ENCODE assay signal across 10 mouse cellular contexts in the genomic region with DNA sequence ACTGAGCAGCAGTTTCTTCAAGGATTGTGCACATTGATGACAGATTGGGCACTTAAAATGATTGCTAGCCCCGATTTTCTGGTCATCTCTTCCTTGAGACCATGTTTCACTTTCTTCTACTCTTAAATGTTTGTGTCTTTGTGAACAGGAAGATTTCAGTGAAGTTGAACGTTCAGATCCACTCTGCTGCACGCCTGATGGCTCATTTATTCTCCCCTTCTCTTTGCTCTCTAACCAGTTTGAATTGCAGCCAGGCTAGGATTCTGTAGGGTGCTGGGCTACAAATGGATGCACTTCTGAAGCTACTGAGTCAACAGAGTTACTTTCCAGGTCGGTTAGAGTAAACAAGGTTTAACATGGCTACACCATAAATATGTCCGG. TPM values are rescaled to one million over a fixed set of nuclear protein-coding genes. Genes with fewer than 3 reads are reported as not detected.
A peak's percentile ranks its signal among the peaks of the same experiment; 100 is the strongest.
DNase-seq lines count a peak whose midpoint lies in the region; ATAC-seq and TF ChIP-seq lines count a peak whose summit lies in the region.
"Had no signal": no experiment of that assay in that cellular context is flagged by ENCODE, and none has a peak within 500 bp of the region (broad histone marks: within the 10 kb centered on the region; RNA-seq: fewer than 3 reads in every experiment).

No protein-coding gene starts in this region.

- TF ChIP-seq POLR2A in olfactory bulb, adult 2 months (IDR thresholded peaks at IDR 0.05; ENCODE audit: insufficient read depth, low read depth, low read length): no peak

- DNase-seq in left cerebral cortex, adult 2 months (ENCODE audit: extremely low spot score in 1 of 2, low spot score in 2 of 2): no peak
- DNase-seq in left cerebral cortex, postnatal 4 days: no peak
- no peak for DNase-seq in B cell, adult 2 months
- DNase-seq in adrenal gland, adult 2 months: no peak
- no peak for DNase-seq in thymus, postnatal 25 days

- no peak for ATAC-seq in forebrain, embryonic 12.5 days (ENCODE audit: low FRiP score)
- no peak for ATAC-seq in limb, embryonic 13.5 days (ENCODE audit: low FRiP score, low read depth)
- ATAC-seq: inflammation-experienced regulatory T-cells, adult 6 months had no signal

- no peaks in the 10 kb centered on the region for H3K9me3 ChIP-seq in forebrain, embryonic 12.5 days
- no peaks in the 10 kb centered on the region for H3K9me3 ChIP-seq in limb, embryonic 13.5 days
- H3K9me3 ChIP-seq: megakaryocyte, embryonic 14.5 days had no signal

- intact Hi-C loops in left cerebral cortex, adult 2 months (cut with DNase I): loop anchor here (2.0 kb wide), 1 partner anchor 26 kb away; the partner anchor contains the start of gene Rbm8a
- intact Hi-C loops in left cerebral cortex, postnatal 4 days (cut with DNase I): loop anchor here (5.0 kb wide), 1 partner anchor 35 kb away; the partner anchor contains the start of genes Gm42957 and Pex11b

- peak overlapping the region; percentile 97 for H3K9ac ChIP-seq in forebrain, embryonic 12.5 days
- H3K9ac ChIP-seq in limb, embryonic 13.5 days: peak overlapping the region; percentile 87

- H3K27ac ChIP-seq in left cerebral cortex, adult 2 months: peak overlapping the region; percentile 85; the same call in 1 of the 2 replicates
- H3K27ac ChIP-seq in forebrain, embryonic 12.5 days: peak overlapping the region; percentile 96
- H3K27ac ChIP-seq in limb, embryonic 13.5 days: peak overlapping the region; percentile 94
- H3K27ac ChIP-seq in olfactory bulb, adult 2 months (ENCODE audit: insufficient read depth, low read depth, low read length): peak overlapping the region; percentile 63

- peak overlapping the region; percentile 75 for H3K4me3 ChIP-seq in left cerebral cortex, adult 2 months
- peak overlapping the region; percentile 96 for H3K4me3 ChIP-seq in forebrain, embryonic 12.5 days (replicated peaks)
- H3K4me3 ChIP-seq in limb, embryonic 13.5 days: peak overlapping the region; percentile 76
- H3K4me3 ChIP-seq in olfactory bulb, adult 2 months (ENCODE audit: insufficient read depth, low read depth, low read length): peak overlapping the region; percentile 20; the same call in 1 of the 2 replicates
- H3K4me3 ChIP-seq: megakaryocyte, embryonic 14.5 days had no signal

- 44% methylated on average over 5 of the region's 5 CpGs for WGBS in forebrain, embryonic 12.5 days
- WGBS in limb, embryonic 13.5 days: 39% methylated on average over 5 of the region's 5 CpGs
- WGBS in olfactory bulb, adult 2 months: 20% methylated on average over 5 of the region's 5 CpGs

- no peaks in the 10 kb centered on the region; the same call in 1 of the 2 replicates for H3K36me3 ChIP-seq in forebrain, embryonic 12.5 days (replicated peaks)
- H3K36me3 ChIP-seq in limb, embryonic 13.5 days: peaks cover 20% of the 10 kb centered on the region; the same call in 1 of the 2 replicates

- peaks cover 9% of the 10 kb centered on the region for H3K27me3 ChIP-seq in forebrain, embryonic 12.5 days
- peaks cover 9% of the 10 kb centered on the region; the same call in 1 of the 2 replicates for H3K27me3 ChIP-seq in limb, embryonic 13.5 days

- peak overlapping the region; percentile 62 for H3K4me2 ChIP-seq in forebrain, embryonic 12.5 days
- peak overlapping the region; percentile 84 for H3K4me2 ChIP-seq in limb, embryonic 13.5 days (replicated peaks)

- H3K4me1 ChIP-seq in forebrain, embryonic 12.5 days: peaks cover 64% of the 10 kb centered on the region
- peaks cover 58% of the 10 kb centered on the region for H3K4me1 ChIP-seq in limb, embryonic 13.5 days
- H3K4me1 ChIP-seq in olfactory bulb, adult 2 months (ENCODE audit: control insufficient read depth, insufficient read depth, low read length): peaks cover 17% of the 10 kb centered on the region

- no peak for TF ChIP-seq CTCF in left cerebral cortex, adult 2 months (IDR thresholded peaks at IDR 0.05)
- no peak for TF ChIP-seq CTCF in olfactory bulb, adult 2 months (IDR thresholded peaks at IDR 0.05; ENCODE audit: insufficient read depth, low read depth, low read length)

RNA-seq across cellular contexts. Expression of gene Lix1l, which starts 1.7 kb away (rescaled TPM):
- 10 to 100 TPM; 18.6 to 21.5 TPM for total RNA-seq in left cerebral cortex, adult 2 months (2021)
- total RNA-seq in left cerebral cortex, postnatal 4 days (2021): 10 to 100 TPM; 55.2 to 64.1 TPM
- 5.8 and 6.2 TPM in 2 replicates for polyA plus RNA-seq in forebrain, embryonic 12.5 days (2016; fragmentation: Nextera tagmentation; extraction: Ambion mirVana)
- 8.4 and 8.7 TPM in 2 replicates for polyA plus RNA-seq in limb, embryonic 13.5 days (2015; fragmentation: Nextera tagmentation; extraction: Ambion mirVana)
- not detected in 2 replicates for polyA plus RNA-seq in olfactory bulb, adult 2 months (2012; ENCODE audit: insufficient read depth, insufficient read length, low replicate concordance, missing spikeins)
- total RNA-seq in adrenal gland, adult 2 months (2021): 10 to 100 TPM; 31.2 to 46.4 TPM
- 17.6 and 21.1 TPM in 2 replicates for polyA plus RNA-seq in adrenal gland, adult 2 months (2012; rRNA removed)

RNA-seq across cellular contexts. Expression of gene Ankrd34a, which starts 6.3 kb away (rescaled TPM):
- total RNA-seq in left cerebral cortex, adult 2 months (2021): 10 to 100 TPM; 66.8 to 70.3 TPM
- total RNA-seq in left cerebral cortex, postnatal 4 days (2021): 10 to 100 TPM; 32.3 to 33.0 TPM
- 4.0 and 4.4 TPM in 2 replicates for polyA plus RNA-seq in forebrain, embryonic 12.5 days (2016; fragmentation: Nextera tagmentation; extraction: Ambion mirVana)
- polyA plus RNA-seq in limb, embryonic 13.5 days (2015; fragmentation: Nextera tagmentation; extraction: Ambion mirVana): 3.0 and 3.1 TPM in 2 replicates
- not detected in 2 replicates for polyA plus RNA-seq in olfactory bulb, adult 2 months (2012; ENCODE audit: insufficient read depth, insufficient read length, low replicate concordance, missing spikeins)
- 1 to 10 TPM in 1 of 2 experiments, under 1 TPM in 1; 0.75 to 2.3 TPM for total RNA-seq in adrenal gland, adult 2 months (2021)
- polyA plus RNA-seq in adrenal gland, adult 2 months (2012; rRNA removed): 1.8 and 2.0 TPM in 2 replicates

RNA-seq across cellular contexts. Expression of gene Polr3gl, which starts 8.7 kb away (rescaled TPM):
- total RNA-seq in left cerebral cortex, adult 2 months (2021): 10 to 100 TPM; 26.6 to 28.1 TPM
- 10 to 100 TPM; 28.0 to 28.1 TPM for total RNA-seq in left cerebral cortex, postnatal 4 days (2021)
- 40.1 and 40.7 TPM in 2 replicates for polyA plus RNA-seq in forebrain, embryonic 12.5 days (2016; fragmentation: Nextera tagmentation; extraction: Ambion mirVana)
- polyA plus RNA-seq in limb, embryonic 13.5 days (2015; fragmentation: Nextera tagmentation; extraction: Ambion mirVana): 48.8 and 55.6 TPM in 2 replicates
- polyA plus RNA-seq in olfactory bulb, adult 2 months (2012; ENCODE audit: insufficient read depth, insufficient read length, low replicate concordance, missing spikeins): not detected in 2 replicates
- total RNA-seq in adrenal gland, adult 2 months (2021): 10 to 100 TPM; 32.5 to 38.5 TPM
- 19.9 and 21.4 TPM in 2 replicates for polyA plus RNA-seq in adrenal gland, adult 2 months (2012; rRNA removed)

RNA-seq across cellular contexts. Expression of gene Gm16253, which starts 25.9 kb away (rescaled TPM):
- not detected for total RNA-seq in left cerebral cortex, adult 2 months (2021)
- total RNA-seq in left cerebral cortex, postnatal 4 days (2021): not detected
- 1.3 and 1.7 TPM in 2 replicates for polyA plus RNA-seq in forebrain, embryonic 12.5 days (2016; fragmentation: Nextera tagmentation; extraction: Ambion mirVana)
- polyA plus RNA-seq in limb, embryonic 13.5 days (2015; fragmentation: Nextera tagmentation; extraction: Ambion mirVana): 1.3 and 1.5 TPM in 2 replicates
- polyA plus RNA-seq in olfactory bulb, adult 2 months (2012; ENCODE audit: insufficient read depth, insufficient read length, low replicate concordance, missing spikeins): not detected in 2 replicates
- total RNA-seq in adrenal gland, adult 2 months (2021): not detected
- polyA plus RNA-seq in adrenal gland, adult 2 months (2012; rRNA removed): not detected in 2 replicates

RNA-seq across cellular contexts. Expression of gene Rbm8a, which starts 27.0 kb away (rescaled TPM):
- total RNA-seq in left cerebral cortex, adult 2 months (2021): 10 to 100 TPM; 37.6 to 38.5 TPM
- 10 to 100 TPM; 56.5 to 66.6 TPM for total RNA-seq in left cerebral cortex, postnatal 4 days (2021)
- polyA plus RNA-seq in forebrain, embryonic 12.5 days (2016; fragmentation: Nextera tagmentation; extraction: Ambion mirVana): 164 and 181 TPM in 2 replicates
- polyA plus RNA-seq in limb, embryonic 13.5 days (2015; fragmentation: Nextera tagmentation; extraction: Ambion mirVana): 156 and 157 TPM in 2 replicates
- not detected in 2 replicates for polyA plus RNA-seq in olfactory bulb, adult 2 months (2012; ENCODE audit: insufficient read depth, insufficient read length, low replicate concordance, missing spikeins)
- total RNA-seq in adrenal gland, adult 2 months (2021): 10 to 100 TPM; 69.2 to 85.3 TPM
- 1.3 and 2.3 TPM in 2 replicates for polyA plus RNA-seq in adrenal gland, adult 2 months (2012; rRNA removed)

Comparison
In these comparisons a context has a peak if more than half of its experiments do, and no peak if none do; other contexts are left out.
1. H3K4me3 ChIP-seq: peak in every context shown above with its lines; median percentile 96 in forebrain, embryonic 12.5 days; 76 in limb, embryonic 13.5 days; 75 in left cerebral cortex, adult 2 months; 20 in olfactory bulb, adult 2 months.
2. RNA of gene Polr3gl, which starts 8.7 kb away (polyA plus RNA-seq): 48.8 to 55.6 TPM in limb, embryonic 13.5 days, 40.1 to 40.7 TPM in forebrain, embryonic 12.5 days and 19.9 to 21.4 TPM in adrenal gland, adult 2 months; not detected in olfactory bulb, adult 2 months; every median in the first group is over 10 times any median in the second.
3. Peak in every context shown above with its lines, with median percentiles within 50 percentile points of each other: H3K27ac ChIP-seq.